ENCODE assay signal across 8 mouse cellular contexts in the genomic region with DNA sequence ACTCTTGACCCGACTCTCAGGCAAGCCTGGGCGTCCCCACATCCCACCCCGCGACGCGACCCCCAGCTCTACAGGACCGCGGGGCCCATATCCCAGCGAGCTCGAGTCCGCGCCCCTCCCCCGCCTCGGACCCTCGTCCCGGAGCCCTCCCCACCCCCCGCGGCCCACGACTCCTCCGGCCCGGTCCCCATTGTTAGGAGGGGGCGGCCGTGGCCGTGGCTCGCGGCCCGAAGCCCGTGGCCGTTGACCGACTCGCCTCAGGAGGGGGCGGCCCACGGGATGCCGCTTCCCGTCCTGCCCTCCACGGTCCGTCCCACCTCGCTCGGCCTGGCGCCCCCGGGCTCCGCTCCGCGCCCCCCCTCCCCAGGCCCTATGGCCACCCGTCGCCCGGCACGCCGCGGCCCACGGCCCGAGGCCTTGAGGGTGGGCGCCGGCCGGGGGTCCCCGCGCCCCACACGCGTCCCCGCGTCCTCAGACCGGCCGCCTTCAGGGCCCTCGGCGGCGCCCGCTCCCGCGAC. TPM values are rescaled to one million over a fixed set of nuclear protein-coding genes. Genes with fewer than 3 reads are reported as not detected.
DNase-seq lines count a peak whose midpoint lies in the region; ATAC-seq and TF ChIP-seq lines count a peak whose summit lies in the region.

A gene (minus strand): TSS at position 111 of the 518 bp plus-strand sequence.

- in situ Hi-C loops in CH12.LX (cut with MboI; ENCODE audit: low pct_ligation_motif_present, low pct_unique_long_range_greater_than_20kb, low sequenced_read_pairs), result loop anchor here (10.0 kb wide), 1 partner anchor 164 kb away; no protein-coding TSS in a partner anchor

- TF ChIP-seq POLR2A in CH12.LX (IDR thresholded peaks at IDR 0.05; ENCODE audit: low read depth, low read length), result no peak

- H3K9me3 ChIP-seq in CH12.LX (replicated peaks; ENCODE audit: low read length), result no peaks in the 10 kb centered on the region
- no peaks in the 10 kb centered on the region for H3K9me3 ChIP-seq in hindbrain, embryonic 15.5 days
- H3K9me3 ChIP-seq in midbrain, postnatal 0 days (ENCODE audit: low read length), result no peaks in the 10 kb centered on the region

- H3K36me3 ChIP-seq in CH12.LX (replicated peaks in 1 of 2; ENCODE audit: control insufficient read depth in 1 of 2, insufficient read depth in 1 of 2, low read length in 1 of 2), result peaks cover 12 to 31% of the 10 kb centered on the region in 2 experiments
- 0 out of 2 replicates have a peak, but pooled peaks cover 3% of the 10 kb centered on the region for H3K36me3 ChIP-seq in hindbrain, embryonic 15.5 days
- no peaks in the 10 kb centered on the region for H3K36me3 ChIP-seq in midbrain, postnatal 0 days (ENCODE audit: insufficient read depth, low read length)

- no peak for TF ChIP-seq RAD21 in CH12.LX (IDR thresholded peaks at IDR 0.05; ENCODE audit: low read depth, low read length)

- no peaks in the 10 kb centered on the region for H3K27me3 ChIP-seq in CH12.LX (replicated peaks)
- H3K27me3 ChIP-seq in hindbrain, embryonic 15.5 days, result no peaks in the 10 kb centered on the region
- H3K27me3 ChIP-seq in midbrain, postnatal 0 days (ENCODE audit: insufficient read depth, low read length), result no peaks in the 10 kb centered on the region

- H3K4me3 ChIP-seq in CH12.LX (replicated peaks in 1 of 3; ENCODE audit: low read depth in 2 of 3, low read length in 2 of 3, poor library complexity in 1 of 3), result peak within 1 kb of the TSS; percentile 57 to 98 (median 94)
- peak within 1 kb of the TSS; percentile 97 for H3K4me3 ChIP-seq in hindbrain, embryonic 15.5 days
- H3K4me3 ChIP-seq in midbrain, postnatal 0 days (ENCODE audit: low read depth, low read length), result peak within 1 kb of the TSS; percentile 97

- peak within 1 kb of the TSS; percentile 76 for H3K4me2 ChIP-seq in CH12.LX (ENCODE audit: insufficient read depth, low read depth, poor library complexity, severe bottlenecking)
- H3K4me2 ChIP-seq in hindbrain, embryonic 15.5 days, result peak within 1 kb of the TSS; percentile 88
- peak within 1 kb of the TSS; percentile 86 for H3K4me2 ChIP-seq in midbrain, postnatal 0 days (ENCODE audit: low read depth, low read length, poor library complexity, severe bottlenecking)

- peak within 1 kb of the TSS; percentile 88 for H3K9ac ChIP-seq in CH12.LX (ENCODE audit: insufficient read depth, low read depth)
- peak within 1 kb of the TSS; percentile 95 for H3K9ac ChIP-seq in hindbrain, embryonic 15.5 days
- H3K9ac ChIP-seq in midbrain, postnatal 0 days (replicated peaks; ENCODE audit: low read length, poor library complexity, severe bottlenecking), result peak within 1 kb of the TSS; percentile 96

- dilution Hi-C loops in CH12.LX (cut with MboI; ENCODE audit: extremely low pct_ligation_motif_present, extremely low pct_unique_long_range_greater_than_20kb, low sequenced_read_pairs), result no loop called here

- ATAC-seq in hindbrain, embryonic 15.5 days (ENCODE audit: low FRiP score, low read depth), result peak; percentile 82
- ATAC-seq in midbrain, postnatal 0 days (ENCODE audit: low FRiP score), result peak; percentile 77

- TF ChIP-seq CTCF in CH12.LX (conservative IDR thresholded peaks at IDR 0.05 in 1 of 2, IDR thresholded peaks at IDR 0.05 in 1 of 2; ENCODE audit: low read depth in 2 of 2, low read length in 2 of 2), result no peak
- TF ChIP-seq CTCF in midbrain, postnatal 0 days (IDR thresholded peaks at IDR 0.05), result no peak

- peaks cover 25% of the 10 kb centered on the region for H3K79me2 ChIP-seq in CH12.LX (replicated peaks; ENCODE audit: control insufficient read depth, extremely low read depth, insufficient read depth, poor library complexity, severe bottlenecking)

- peaks cover 5 to 38% of the 10 kb centered on the region in 2 experiments for H3K4me1 ChIP-seq in CH12.LX (ENCODE audit: control insufficient read depth in 1 of 2, insufficient read depth in 2 of 2)
- peaks cover 32% of the 10 kb centered on the region for H3K4me1 ChIP-seq in hindbrain, embryonic 15.5 days (replicated peaks)
- H3K4me1 ChIP-seq in midbrain, postnatal 0 days (ENCODE audit: insufficient read depth, low read length), result peaks cover 4% of the 10 kb centered on the region

- DNase-seq in A20 (ENCODE audit: low read depth, low spot score) (peak; percentile 39), CH12.LX (ENCODE audit: extremely low read depth) (no peak), liver (peak; percentile 29), adipocyte (ENCODE audit: low spot score) (no peak)
- DNase-seq in cerebellum, adult 9-10 months, result peak; percentile 34
- DNase-seq in frontal cortex, postnatal 14 days (ENCODE audit: low spot score in 2 of 2), result peak; percentile 5 to 6
- DNase-seq in midbrain, postnatal 0 days (ENCODE audit: low spot score), result peak; percentile 12

- TF ChIP-seq EP300 in CH12.LX (IDR thresholded peaks at IDR 0.05; ENCODE audit: low read length), result no peak

- H3K27ac ChIP-seq in CH12.LX (ENCODE audit: insufficient read depth, low read depth), result 0 out of 2 replicates have a peak within 1 kb of the TSS, but pooled peaks have one; percentile 1
- peak within 1 kb of the TSS; percentile 82 for H3K27ac ChIP-seq in hindbrain, embryonic 15.5 days (replicated peaks)
- H3K27ac ChIP-seq in midbrain, postnatal 0 days (ENCODE audit: low read depth, low read length), result peak within 1 kb of the TSS; percentile 74

- under 1% methylated on average over 45 of the region's 69 CpGs for WGBS in hindbrain, embryonic 15.5 days
- WGBS in midbrain, postnatal 0 days, result 0% methylated on average over 51 of the region's 69 CpGs

TF ChIP-seq in CH12.LX, 34 proteins besides CTCF, POLR2A, EP300 and RAD21:
- TF ChIP-seq USF1 (IDR thresholded peaks at IDR 0.05; ENCODE audit: low read depth, low read length), result no peak
- TF ChIP-seq MYC (IDR thresholded peaks at IDR 0.05; ENCODE audit: low read depth, low read length), result no peak
- TF ChIP-seq KAT2A (IDR thresholded peaks at IDR 0.05; ENCODE audit: insufficient replicate concordance, low read length), result no peak
- TF ChIP-seq SMC3 (IDR thresholded peaks at IDR 0.05; ENCODE audit: low read depth, low read length), result no peak
- no peak for TF ChIP-seq MAZ (IDR thresholded peaks at IDR 0.05; ENCODE audit: low read depth, low read length)
- TF ChIP-seq MEF2A (IDR thresholded peaks at IDR 0.05; ENCODE audit: borderline replicate concordance, low read depth, low read length), result no peak
- TF ChIP-seq ELF1 (IDR thresholded peaks at IDR 0.05; ENCODE audit: low read depth, low read length), result no peak
- TF ChIP-seq CHD1 (IDR thresholded peaks at IDR 0.05; ENCODE audit: low read depth, low read length), result no peak
- no peak for TF ChIP-seq TCF12 (IDR thresholded peaks at IDR 0.05; ENCODE audit: low read depth, low read length)
TF ChIP-seq in CH12.LX: peak in this region for 0.

RNA-seq across cellular contexts. Expression of the gene that starts here (rescaled TPM):
- total RNA-seq in CH12.LX (2012; rRNA removed), result 21.7 and 24.7 TPM in 2 replicates
- total RNA-seq in CH12.LX (2014; rRNA removed), result 12.0 and 17.3 TPM in 2 replicates
- 46.6 and 48.4 TPM in 2 replicates for polyA plus RNA-seq in CH12.LX (2012; ENCODE audit: insufficient read length, low read depth)
- 26.0 and 29.0 TPM in 2 replicates for polyA plus RNA-seq in hindbrain, embryonic 15.5 days (2015; fragmentation: Nextera tagmentation; extraction: Ambion mirVana)
- total RNA-seq in midbrain, postnatal 0 days (2014; rRNA removed), result 82.3 and 88.9 TPM in 2 replicates
- 21.1 and 22.0 TPM in 2 replicates for polyA plus RNA-seq in midbrain, postnatal 0 days (2015; fragmentation: Nextera tagmentation; extraction: Ambion mirVana)

Comparison
In these comparisons a context has a peak if more than half of its experiments do, and no peak if none do; other contexts are left out.
1. DNase-seq: peak in A20 (single experiment), cerebellum, adult 9-10 months (single experiment), frontal cortex, postnatal 14 days (2 of 2), liver (single experiment) and midbrain, postnatal 0 days (single experiment); none in CH12.LX (single experiment) and adipocyte (single experiment).
2. H3K27ac ChIP-seq: peak in every context shown above with its lines; median percentile 82 in hindbrain, embryonic 15.5 days; 74 in midbrain, postnatal 0 days; 1 in CH12.LX.
3. Peak in every context shown above with its lines, with median percentiles within 50 percentile points of each other: H3K4me2 ChIP-seq, H3K4me3 ChIP-seq and H3K9ac ChIP-seq.